Mouse (Mus musculus) thymus, postnatal 10 days (tissue): Measurements from ENCODE around the gene B4galt4.
"Not testable (repeated sequence)": the region's sequence is repeated elsewhere in the genome, so short reads cannot be mapped to it uniquely, and the experiment has no call there.

Source experiments
- DNase-seq, 2 experiments: peaks; one replicate each; pipeline ENCODE4 v3.0.0; 2021; ENCODE audit warnings: low spot score in 2 of 2

Gene B4galt4

DNA sequence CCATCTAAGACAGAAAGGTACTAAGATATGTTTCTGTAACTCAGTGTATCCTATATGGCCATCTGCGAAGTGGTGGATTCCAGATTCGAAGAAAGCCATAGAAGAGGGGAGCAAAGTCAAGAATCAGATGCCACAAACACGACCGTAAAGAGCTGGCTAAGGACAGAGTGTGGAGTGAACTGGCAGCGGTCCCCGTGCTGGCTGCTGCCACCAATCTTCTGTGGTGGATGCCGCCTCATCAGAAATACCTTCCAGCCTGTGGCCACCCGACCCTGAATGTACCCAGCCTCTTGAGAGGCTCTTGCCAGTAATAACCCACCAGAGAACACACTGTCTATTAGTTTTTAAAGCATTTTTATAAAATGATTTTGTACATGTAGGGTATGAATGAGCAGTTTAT lies 26.3 kb downstream of the B4galt4 start:
- no peak for DNase-seq

GRCm38 (mm10) chr16:38769529-38769928 lies 27.5 kb downstream of the B4galt4 start:
- DNase-seq: no peak

DNA sequence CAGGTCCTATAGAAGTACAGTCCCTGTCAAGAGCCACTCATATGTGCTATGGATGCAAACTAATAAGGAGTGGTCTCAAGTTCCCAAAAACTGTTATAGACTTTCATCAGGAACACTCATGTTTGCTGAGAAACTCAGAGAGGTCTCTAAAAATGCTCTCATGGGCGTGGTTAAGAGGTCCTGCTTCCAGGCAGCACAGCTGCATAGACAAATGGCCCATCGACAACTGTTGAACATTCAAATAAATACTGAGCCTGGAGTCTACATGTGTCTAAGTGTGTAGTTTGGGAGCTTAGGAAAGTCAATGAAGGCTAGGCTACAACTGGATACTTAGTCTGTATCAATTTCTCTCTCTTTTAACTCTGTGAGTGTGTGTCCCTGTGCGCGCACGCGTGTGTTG lies 29.1 kb downstream of the B4galt4 start:
- DNase-seq: no peak

- no peak for DNase-seq
Measured at GRCm38 (mm10) chr16:38772906-38773496, 30.9 kb downstream of the B4galt4 start.

DNA sequence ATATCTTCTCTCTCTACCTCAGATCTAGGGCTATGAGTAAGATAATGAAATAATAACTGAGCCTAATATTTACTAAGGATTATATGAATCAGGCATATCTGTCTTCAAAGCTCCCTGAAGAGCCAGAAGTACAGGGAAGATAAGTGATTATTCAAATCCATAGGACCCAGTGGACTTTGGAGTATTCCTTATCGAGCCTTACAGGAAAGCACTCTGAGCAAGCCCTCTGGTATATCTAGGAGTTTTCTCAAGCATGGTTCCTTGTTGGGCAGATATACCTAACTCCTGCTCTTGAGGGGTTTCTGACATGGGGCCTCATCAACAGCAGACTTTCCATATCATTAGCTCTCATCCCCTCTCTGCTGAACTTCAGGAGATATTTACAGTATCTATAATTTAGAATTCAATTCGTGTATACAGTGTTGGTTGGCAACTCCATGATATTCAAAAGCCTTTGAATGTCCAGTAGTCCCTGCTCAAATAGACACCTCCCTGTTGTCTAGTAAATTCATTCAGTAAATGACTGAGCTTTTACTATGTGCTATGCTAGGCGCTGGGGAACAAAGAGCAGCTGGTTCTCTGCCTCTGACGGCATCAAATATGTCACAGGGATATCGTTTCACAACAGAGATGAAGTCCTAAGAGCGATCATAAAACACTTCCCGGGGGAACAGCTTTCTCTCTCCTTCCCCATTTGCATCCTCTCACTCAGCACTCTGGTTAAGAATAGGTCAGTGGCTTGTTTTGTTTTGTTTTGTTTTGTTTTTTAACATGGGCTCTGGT lies 33.1 kb downstream of the B4galt4 start:
- no peak for DNase-seq

DNA sequence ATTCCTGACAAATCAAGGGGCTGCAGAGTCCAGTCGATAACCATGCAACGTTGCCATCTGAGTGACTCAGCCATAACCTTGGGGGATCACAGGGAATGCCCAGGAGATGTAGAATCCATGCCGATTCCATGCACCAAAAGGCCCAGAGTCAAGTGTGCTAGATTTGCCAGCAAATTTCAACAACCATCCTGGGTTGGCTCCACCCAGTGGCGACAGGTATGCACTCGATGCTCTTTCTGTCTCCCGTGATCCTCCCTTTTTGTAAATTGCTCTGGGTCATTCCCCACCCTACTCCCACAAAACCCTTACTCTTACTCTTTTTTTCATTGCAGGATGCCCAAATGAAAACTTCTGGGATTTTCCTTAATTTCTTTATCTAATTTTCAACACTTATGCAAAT lies 34.3 kb downstream of the B4galt4 start:
- DNase-seq: no peak

DNA sequence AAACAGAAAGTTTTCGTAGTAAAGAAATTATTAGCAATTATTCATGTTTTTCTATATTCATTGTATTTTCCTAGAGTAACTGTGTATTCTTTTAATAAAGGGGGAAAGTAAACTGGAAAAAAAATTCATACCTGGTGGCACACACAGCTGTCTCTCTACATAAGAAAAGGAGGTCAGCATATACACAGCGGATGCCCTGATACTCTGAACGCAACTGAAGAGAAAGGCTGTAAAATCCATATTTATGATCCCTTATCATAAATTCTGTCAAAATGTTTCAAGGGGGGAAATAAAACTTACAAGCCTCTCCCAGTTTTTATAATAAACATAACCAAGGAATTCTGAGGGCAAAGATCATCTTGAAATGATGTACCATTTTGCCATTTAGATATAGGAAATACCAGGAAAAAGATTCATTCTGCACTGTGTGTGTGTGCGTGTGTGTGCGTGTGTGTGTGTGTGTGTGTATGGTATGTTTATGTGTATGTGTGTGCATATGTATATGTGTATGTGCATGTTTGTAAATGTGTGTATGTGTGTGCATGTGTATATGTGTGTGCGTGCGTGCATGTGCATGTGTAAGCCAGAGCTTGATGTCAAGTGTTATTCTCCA lies 39.0 kb downstream of the B4galt4 start:
- no peak for DNase-seq

GRCm38 (mm10) chr16:38781946-38782345 lies 39.9 kb downstream of the B4galt4 start:
- no peak for DNase-seq

DNA sequence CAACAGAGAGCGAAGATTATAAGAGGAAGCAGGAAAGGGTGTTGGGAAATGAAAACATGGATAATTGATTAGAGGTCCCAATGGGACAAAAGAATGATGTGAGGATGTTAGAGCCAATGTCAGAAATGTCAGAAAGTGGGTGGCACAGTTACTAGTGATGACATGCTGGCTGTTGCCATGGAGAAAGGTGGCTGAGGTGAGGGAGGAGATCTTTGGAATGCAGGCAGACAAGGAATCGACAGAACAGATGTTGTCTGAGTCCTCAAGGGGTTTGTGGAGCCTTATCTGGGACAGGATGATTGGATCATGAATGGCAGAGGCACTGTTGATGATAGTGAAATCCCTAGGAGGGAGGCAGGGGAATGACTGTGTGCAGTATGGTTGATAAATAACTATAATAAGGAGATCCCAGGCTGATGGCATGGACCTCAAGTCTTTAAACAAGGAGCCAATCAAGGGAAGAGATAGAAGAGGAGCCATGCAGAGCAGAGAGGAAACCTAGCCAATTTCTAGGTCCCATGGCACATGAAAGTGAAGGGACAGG lies 40.5 kb downstream of the B4galt4 start:
- no peak for DNase-seq

DNA sequence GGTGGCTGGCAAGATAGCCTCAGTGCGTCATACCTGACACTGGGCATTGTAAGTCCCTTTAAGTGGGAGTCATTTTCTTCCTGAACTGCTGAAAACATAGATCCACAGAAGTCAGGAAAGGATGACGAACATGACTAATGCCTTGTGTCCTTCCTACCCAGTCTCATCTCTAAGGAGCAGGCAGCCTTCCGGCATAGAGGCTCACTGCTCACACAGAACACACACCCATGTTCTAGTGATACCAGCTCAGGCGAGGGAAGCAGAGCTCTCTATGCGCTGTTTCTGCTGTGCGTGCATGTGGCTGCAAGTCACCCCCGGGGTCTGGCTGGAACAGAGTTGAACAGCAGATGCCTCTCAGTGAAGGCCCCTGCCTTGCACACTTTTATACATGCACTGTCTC lies 43.2 kb downstream of the B4galt4 start:
- no peak for DNase-seq

- DNase-seq: no peak
Measured at GRCm38 (mm10) chr16:38789016-38789415, 47.0 kb downstream of the B4galt4 start.

DNA sequence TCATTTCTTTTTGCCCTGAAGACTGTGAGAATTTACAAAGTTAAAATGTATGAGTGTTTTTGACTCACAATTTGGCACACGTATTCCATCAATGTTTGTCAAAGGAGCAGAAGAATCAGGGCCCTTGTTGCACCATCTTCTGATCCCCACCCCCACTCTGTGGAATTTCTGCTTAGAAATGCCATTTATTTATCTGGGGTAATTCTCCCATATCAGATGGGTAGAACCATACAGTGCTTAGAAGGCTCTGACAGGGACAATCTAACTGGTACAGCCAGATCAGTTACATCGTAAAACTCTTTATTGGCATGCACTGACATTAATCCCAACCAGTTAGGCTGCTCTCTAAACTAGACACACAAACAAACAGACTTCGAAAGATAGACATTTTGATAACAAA lies 47.9 kb downstream of the B4galt4 start:
- DNase-seq: no peak

DNA sequence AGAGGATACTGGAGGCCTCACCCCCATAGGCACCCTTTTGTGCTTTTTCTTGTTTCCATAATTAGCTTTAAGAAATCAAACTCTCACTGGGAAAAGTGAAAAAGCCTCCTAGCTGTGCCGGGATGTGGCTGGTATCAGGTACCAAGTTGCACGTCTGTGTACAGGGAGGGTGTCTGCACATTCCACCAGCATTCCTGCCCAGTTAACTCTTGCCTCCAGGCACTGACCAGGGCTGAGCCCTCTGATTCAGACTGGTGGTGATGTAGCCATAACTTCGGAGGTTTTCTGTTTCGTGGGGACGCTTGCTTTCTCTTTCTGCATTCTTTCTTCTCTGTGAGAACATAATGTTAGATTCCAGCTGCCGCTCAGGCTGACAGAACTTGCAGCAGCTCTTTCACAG lies 51.1 kb downstream of the B4galt4 start:
- no peak for DNase-seq

DNA sequence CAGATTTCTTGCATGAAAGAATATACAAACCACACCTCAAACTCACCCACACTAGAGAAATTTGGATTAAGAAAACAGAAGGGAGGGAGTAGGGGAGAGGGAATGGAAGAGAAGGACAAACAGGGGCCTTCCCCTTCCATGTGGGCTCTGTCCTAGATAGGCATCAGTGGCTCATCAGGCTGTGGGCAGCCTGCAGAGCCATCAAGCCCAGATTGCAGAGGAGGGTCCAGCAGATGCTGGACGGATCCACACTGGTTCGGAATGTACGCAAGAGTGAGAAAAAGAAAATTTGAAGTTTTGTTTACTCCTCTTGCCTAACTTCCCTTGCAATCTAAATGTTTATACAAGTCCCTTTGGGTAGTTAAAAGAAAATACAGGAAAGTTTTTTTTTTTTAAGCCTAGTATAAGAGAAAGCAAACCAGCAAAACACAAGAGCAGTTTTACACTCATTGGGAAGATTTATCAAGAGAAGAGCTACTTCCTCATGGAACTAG lies 56.9 kb downstream of the B4galt4 start:
- DNase-seq: no peak

- no peak for DNase-seq
Measured at GRCm38 (mm10) chr16:38800091-38800490, 58.0 kb downstream of the B4galt4 start, which contains the start of gene Upk1b. Upk1b (minus strand) TSS chr16:38800328.

DNA sequence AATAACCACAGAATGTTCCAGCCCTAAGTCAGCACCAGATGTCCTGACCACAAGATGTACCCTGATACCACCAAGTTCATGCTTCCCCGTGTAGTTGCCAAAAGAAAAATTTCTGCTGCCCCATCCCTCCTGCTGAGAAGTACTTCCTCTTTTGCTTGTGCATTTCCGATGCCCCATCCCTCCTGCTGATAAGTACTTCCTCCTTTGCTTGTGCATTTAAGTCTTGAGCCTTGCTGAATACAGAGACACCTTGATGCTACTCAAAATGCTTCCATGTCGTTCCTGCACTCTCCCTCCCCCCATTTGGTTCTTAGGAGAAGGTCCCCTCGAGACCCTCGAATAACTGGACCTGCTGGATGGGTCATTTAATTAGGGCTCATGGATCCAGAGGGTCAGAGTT lies 65.7 kb downstream of the B4galt4 start:
- DNase-seq: not testable (repeated sequence)

- DNase-seq: no peak
Measured at GRCm38 (mm10) chr16:38810196-38810595, 68.1 kb downstream of the B4galt4 start.

GRCm38 (mm10) chr16:38812521-38812920 lies 70.5 kb downstream of the B4galt4 start:
- DNase-seq: peak; percentile 18 to 62
